Mouse (Mus musculus): Measurements from ENCODE around the gene Robo4. TPM values are rescaled to one million over a fixed set of nuclear protein-coding genes. Genes with fewer than 3 reads are reported as not detected.

The Robo4 gene
- total RNA-seq, 1 experiment from 2014 or later = 32.7 TPM

DNA sequence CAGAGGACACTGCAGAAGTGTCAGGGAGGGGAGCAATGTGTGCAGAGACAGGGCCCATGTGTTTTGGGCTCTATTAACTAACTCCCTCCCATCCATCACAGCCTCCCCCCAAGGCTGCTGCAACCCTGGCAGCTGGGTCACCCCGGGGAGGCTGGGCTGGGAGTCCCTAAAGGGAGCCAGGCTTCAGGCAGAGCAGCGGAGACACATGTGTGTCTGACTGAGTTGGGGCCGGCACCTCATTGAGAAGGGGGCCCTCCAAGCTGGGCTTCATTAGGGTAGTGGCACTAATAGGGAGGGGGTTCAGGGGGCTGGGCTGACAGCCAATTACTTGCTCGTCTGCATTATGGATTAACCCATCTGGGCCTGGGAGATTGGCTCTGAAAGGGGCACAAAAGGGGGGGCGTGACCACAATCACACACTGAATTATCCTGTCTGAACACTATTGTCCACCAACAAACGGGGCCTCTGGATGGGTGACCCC is 52.4 kb downstream of the Robo4 start:
- DNase-seq = no peak

DNA sequence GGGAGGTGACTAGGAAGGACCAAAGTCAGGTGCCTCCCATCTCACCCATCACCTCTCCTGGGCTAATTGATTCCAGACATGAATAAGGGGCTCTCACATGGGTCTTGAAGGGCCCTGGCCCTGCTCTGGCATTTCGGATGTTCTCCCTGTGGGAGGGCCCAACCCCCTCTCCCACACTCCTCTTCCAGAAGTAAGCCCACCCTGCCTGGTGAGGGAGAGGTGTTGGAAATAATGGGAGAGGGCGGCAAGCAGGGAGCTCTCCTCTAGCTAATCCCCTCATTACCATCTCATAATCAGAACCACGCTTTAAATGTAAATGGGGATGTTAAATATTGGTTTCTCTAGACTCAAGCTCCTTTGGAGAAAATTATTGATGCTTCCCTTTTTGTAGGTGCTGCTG is 53.3 kb downstream of the Robo4 start:
- no peak for DNase-seq

DNA sequence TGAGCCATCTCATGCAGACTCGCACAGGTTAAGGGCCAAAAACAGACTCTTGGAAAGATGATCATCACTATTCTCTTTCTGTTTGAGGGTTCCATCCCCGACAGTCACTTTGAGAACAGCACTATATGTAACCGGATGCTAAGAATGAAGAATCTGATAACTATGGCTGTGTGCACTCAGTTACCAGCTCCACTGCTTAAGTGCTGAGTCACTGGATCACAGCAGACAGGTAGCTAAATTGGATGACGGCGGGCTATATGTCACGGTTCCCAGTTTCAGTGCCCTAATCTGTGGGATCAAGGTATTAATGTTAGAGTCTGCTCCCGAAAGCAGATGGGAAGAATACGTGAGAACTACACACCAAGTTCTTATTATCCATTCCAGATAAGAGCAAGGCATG is 54.2 kb downstream of the Robo4 start:
- no peak for DNase-seq

DNA sequence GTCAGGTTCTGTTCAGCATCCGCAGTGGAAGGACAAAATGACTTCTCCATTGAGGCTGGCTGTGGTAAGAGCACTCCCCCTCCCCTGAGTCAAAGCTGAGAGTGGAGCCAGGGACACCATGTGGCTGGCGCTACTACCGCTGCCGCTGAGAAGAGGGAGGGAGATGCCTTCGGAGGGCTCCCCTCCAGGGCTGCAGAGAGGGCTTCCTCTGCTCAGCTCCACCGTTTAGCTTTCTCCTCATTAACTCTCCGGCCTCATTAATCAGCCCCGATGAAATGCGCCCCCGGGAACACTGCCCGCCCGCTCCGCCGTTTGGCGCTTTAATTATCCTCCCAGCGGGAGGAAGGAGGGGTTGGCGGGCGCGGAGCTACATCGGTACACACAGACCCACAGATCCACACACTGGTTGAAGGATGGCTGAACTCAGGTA is 54.8 kb downstream of the Robo4 start:
- DNase-seq = no peak

DNA sequence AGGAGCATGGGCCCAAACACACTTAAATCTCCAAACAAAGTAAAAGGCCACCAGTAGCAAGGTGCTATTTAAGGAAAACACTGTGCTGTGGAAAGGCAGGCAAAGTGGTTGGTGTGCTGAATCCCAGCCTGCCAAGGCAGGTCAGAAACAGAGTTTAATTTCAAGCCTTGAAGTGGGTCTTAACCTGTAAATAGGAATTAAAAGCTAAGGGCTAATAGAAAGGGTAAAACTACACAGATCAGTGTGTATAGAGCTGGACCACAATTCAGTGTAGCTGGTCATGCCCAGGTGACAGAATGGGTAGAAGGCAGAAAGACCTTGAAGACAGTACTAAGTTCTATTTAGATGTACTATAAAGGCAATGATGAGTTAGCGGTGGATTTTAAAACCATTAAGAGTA is 55.5 kb downstream of the Robo4 start:
- no peak for DNase-seq

DNA sequence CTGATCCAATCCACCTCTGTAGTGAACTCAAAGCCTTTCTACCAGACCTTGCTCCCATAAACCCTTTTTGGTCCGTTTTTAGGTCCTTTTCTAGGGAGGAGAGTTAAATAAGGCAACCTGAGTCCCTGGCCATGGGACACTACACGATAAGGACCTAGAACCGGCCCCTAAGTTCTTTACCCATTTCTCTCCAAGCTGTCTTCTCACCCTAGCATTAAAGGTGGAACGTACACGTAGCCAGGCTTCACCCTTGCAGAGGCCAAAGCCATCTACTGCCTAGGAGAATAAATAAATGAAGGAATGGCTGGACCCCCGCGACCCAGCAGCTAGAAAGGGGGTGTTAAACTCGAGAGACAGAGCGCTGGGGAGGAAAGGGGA is 58.0 kb downstream of the Robo4 start:
- no peak for DNase-seq

DNA sequence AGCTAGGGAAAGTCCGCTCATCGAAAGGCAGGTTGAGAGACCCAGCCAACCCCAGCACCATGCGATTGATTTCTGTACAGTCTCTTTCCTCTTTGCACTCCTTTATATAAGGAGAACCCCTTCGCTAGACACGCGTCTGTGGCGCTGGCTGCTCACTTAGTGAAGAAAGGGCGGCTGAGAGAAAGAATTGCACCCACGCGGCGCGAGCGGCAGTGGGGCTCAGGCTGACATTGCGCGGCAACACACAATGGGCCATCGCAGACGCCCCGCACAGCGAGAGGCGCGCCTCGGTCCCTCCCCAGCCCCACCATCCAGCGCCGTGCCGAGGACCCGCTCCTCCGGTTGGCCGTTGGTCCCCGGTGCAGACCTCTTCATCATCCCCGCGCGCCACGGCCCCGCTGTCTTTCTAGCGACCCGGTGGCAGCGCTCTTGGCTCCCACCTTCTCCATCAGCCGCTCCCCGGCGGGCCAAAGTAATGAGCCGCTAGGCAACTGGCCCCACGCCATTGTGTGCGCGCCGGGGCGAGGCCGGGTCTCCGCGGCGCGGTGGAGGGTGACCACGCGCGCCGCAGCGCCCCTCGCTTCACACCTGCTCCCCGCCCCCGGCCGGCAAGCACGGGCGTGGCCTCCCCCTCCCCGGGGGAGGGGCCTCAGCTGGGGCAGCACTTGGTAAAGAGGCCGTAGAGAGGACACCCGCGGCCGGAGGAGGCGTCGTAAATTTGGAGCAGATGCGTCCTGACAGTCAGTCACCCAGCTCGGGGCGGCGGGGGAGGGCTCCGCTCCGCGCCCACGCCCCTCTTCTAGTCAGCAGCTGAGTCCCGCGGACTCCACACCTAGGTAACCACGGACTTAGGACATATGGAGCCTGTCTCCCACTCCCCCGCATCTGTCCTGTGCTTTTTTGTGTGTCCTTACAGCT is 58.6 kb downstream of the Robo4 start:
- DNase-seq = peak; percentile 45

DNA sequence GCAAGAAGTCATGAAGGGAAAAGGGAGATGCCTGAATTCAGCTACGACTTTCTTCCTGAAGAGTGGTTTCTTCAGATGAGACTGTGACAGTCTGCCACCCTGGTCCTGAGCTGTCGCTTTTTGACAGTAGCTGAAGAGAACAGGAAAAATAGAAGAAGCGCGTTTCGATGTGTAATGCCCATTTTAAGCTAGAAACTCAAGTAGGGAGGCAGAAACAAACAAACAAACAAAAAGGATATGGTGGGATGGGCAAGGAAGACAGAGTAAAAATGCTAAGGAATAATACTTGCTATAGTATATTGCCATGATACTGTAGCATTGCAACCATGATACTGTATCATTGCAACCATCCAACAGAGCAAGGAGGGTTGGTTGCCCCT is 59.3 kb downstream of the Robo4 start:
- no peak for DNase-seq

DNA sequence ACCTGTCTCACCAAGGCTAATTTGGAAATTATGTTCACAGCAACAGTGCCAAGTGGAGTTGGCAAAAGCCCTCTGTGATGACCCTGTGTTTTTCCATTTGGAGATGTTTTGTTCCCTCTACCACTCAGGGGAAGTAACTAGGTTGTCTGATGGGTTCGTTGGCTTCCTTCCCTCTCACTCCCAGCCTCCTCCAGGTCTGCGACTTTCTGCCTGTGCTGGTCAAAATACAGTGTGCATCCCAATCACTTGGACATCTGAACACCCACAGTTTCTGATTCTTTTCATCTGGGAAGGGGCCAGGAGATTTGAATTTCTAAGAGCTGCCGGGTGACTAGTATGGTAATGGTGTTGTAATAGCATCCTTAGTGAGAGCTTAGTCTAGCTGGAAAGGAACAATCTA is 59.9 kb downstream of the Robo4 start:
- no peak for DNase-seq

DNA sequence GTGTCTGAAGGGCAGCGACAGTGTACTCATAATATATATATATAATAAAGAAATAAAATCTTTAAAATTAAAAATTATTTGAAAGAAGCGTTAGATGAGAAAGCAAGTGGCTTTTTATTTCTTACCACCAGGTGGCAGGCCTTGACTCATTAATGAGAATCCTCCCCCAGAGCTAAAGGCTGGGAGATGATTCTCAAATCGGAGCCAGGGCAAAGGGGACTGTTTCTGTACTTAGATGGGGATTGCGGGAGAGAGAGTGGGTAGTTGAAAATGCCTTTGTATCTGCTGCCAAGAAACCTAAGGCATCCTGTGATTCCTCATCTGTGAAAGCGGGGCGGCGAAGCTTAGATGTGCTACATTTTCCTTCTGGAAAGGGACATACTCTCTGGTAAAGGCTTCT is 61.1 kb downstream of the Robo4 start:
- peak; percentile 21 for DNase-seq

Other genes starting within 250 kb of the Robo4 start
- 4.5 and 4.7 TPM in 2 replicates for gene Tmem218, start 193.7 kb upstream of the Robo4 start, total RNA-seq (2021)
- 49.1 and 58.6 TPM in 2 replicates for gene Slc37a2, start 146.2 kb upstream of the Robo4 start, total RNA-seq (2021)
- gene Ccdc15, start 53.5 kb upstream of the Robo4 start, total RNA-seq (2021) = 3.9 and 4.6 TPM in 2 replicates
- 0.18 TPM in 1 of 2 replicates, not detected in the other for gene Hepacam, start 34.5 kb upstream of the Robo4 start, total RNA-seq (2021)
- 0.70 and 1.8 TPM in 2 replicates for gene Robo3, start 31.3 kb downstream of the Robo4 start, total RNA-seq (2021)
- 26.8 and 28.7 TPM in 2 replicates for gene Msantd2, start 87.4 kb downstream of the Robo4 start, total RNA-seq (2021)
- 27.5 and 35.3 TPM in 2 replicates for gene Esam, start 126.2 kb downstream of the Robo4 start, total RNA-seq (2021)
- gene Vsig2, start 137.4 kb downstream of the Robo4 start, total RNA-seq (2021) = 4.8 and 5.8 TPM in 2 replicates
- 0.86 and 1.4 TPM in 2 replicates for gene Nrgn, start 151.0 kb downstream of the Robo4 start, total RNA-seq (2021)
- gene Siae, start 153.8 kb downstream of the Robo4 start, total RNA-seq (2021) = 15.7 and 18.8 TPM in 2 replicates
- gene Spa17, start 211.8 kb downstream of the Robo4 start, total RNA-seq (2021) = 4.2 and 4.8 TPM in 2 replicates